Mouse (Mus musculus): ENCODE measurements around the gene Plcg2. TPM values are rescaled to one million over a fixed set of nuclear protein-coding genes. Genes with fewer than 3 reads are reported as not detected.

Gene Plcg2
- polyA plus RNA-seq, 1 experiment from 2014 or later: 0.85 TPM

- H3K27me3 ChIP-seq (replicated peaks; ENCODE audit: control insufficient read depth, insufficient read depth, low read length): no peaks in the 10 kb centered on the region
- no peak overlapping the region for H3K4me3 ChIP-seq (replicated peaks; ENCODE audit: low read length)
- H3K27ac ChIP-seq (ENCODE audit: low read length): no peak overlapping the region
- no peaks in the 10 kb centered on the region for H3K36me3 ChIP-seq (ENCODE audit: control insufficient read depth, insufficient read depth)
- H3K9ac ChIP-seq (replicated peaks; ENCODE audit: low read depth, low read length): no peak overlapping the region
- ATAC-seq: no peak
- no peaks in the 10 kb centered on the region for H3K4me1 ChIP-seq (replicated peaks; ENCODE audit: control insufficient read depth, insufficient read depth, low read length)
- no peak overlapping the region for H3K4me2 ChIP-seq (ENCODE audit: low read length)
- WGBS: 65% methylated on average over 5 of the region's 5 CpGs
- no peaks in the 10 kb centered on the region for H3K9me3 ChIP-seq (ENCODE audit: control insufficient read depth, low read length)
Measured at GRCm38 (mm10) chr8:117529177-117529576, 31.1 kb downstream of the Plcg2 start.

GRCm38 (mm10) chr8:117532381-117532972 is 34.4 kb downstream of the Plcg2 start:
- ATAC-seq: no peak
- H3K4me3 ChIP-seq (replicated peaks; ENCODE audit: low read length): no peak overlapping the region
- 90% methylated on average over 15 of the region's 15 CpGs for WGBS

GRCm38 (mm10) chr8:117536862-117537261 is 38.8 kb downstream of the Plcg2 start:
- H3K4me3 ChIP-seq (replicated peaks; ENCODE audit: low read length): no peak overlapping the region
- H3K27me3 ChIP-seq (replicated peaks; ENCODE audit: control insufficient read depth, insufficient read depth, low read length): no peaks in the 10 kb centered on the region
- H3K27ac ChIP-seq (ENCODE audit: low read length): no peak overlapping the region
- 90% methylated on average over 5 of the region's 6 CpGs for WGBS
- no peaks in the 10 kb centered on the region for H3K4me1 ChIP-seq (replicated peaks; ENCODE audit: control insufficient read depth, insufficient read depth, low read length)
- H3K9ac ChIP-seq (replicated peaks; ENCODE audit: low read depth, low read length): no peak overlapping the region
- no peaks in the 10 kb centered on the region for H3K9me3 ChIP-seq (ENCODE audit: control insufficient read depth, low read length)
- ATAC-seq: no peak
- H3K36me3 ChIP-seq (ENCODE audit: control insufficient read depth, insufficient read depth): no peaks in the 10 kb centered on the region
- no peak overlapping the region for H3K4me2 ChIP-seq (ENCODE audit: low read length)

More at GRCm38 (mm10) chr8:117532381-117532972, 34.4 kb downstream of the Plcg2 start:
- H3K9me3 ChIP-seq (ENCODE audit: control insufficient read depth, low read length): no peaks in the 10 kb centered on the region
- no peak overlapping the region for H3K27ac ChIP-seq (ENCODE audit: low read length)
- no peaks in the 10 kb centered on the region for H3K4me1 ChIP-seq (replicated peaks; ENCODE audit: control insufficient read depth, insufficient read depth, low read length)
- no peak overlapping the region for H3K4me2 ChIP-seq (ENCODE audit: low read length)
- H3K36me3 ChIP-seq (ENCODE audit: control insufficient read depth, insufficient read depth): no peaks in the 10 kb centered on the region
- no peak overlapping the region for H3K9ac ChIP-seq (replicated peaks; ENCODE audit: low read depth, low read length)
- no peaks in the 10 kb centered on the region for H3K27me3 ChIP-seq (replicated peaks; ENCODE audit: control insufficient read depth, insufficient read depth, low read length)

GRCm38 (mm10) chr8:117537751-117538150 is 39.7 kb downstream of the Plcg2 start:
- Histone ChIP-seq H3K4me3 (replicated peaks; ENCODE audit: low read length) (no peak overlapping the region), H3K9me3 (ENCODE audit: control insufficient read depth, low read length) (no peaks in the 10 kb centered on the region), H3K4me2 (ENCODE audit: low read length) (no peak overlapping the region), H3K36me3 (ENCODE audit: control insufficient read depth, insufficient read depth) (no peaks in the 10 kb centered on the region), H3K27ac (ENCODE audit: low read length) (no peak overlapping the region), H3K4me1 (replicated peaks; ENCODE audit: control insufficient read depth, insufficient read depth, low read length) (no peaks in the 10 kb centered on the region), H3K27me3 (replicated peaks; ENCODE audit: control insufficient read depth, insufficient read depth, low read length) (no peaks in the 10 kb centered on the region), H3K9ac (replicated peaks; ENCODE audit: low read depth, low read length) (no peak overlapping the region)
- ATAC-seq: no peak
- 82% methylated on average over 7 of the region's 7 CpGs for WGBS

- Histone ChIP-seq H3K36me3 (ENCODE audit: control insufficient read depth, insufficient read depth) (no peaks in the 10 kb centered on the region), H3K27ac (ENCODE audit: low read length) (no peak overlapping the region), H3K27me3 (replicated peaks; ENCODE audit: control insufficient read depth, insufficient read depth, low read length) (no peaks in the 10 kb centered on the region), H3K4me3 (replicated peaks; ENCODE audit: low read length) (no peak overlapping the region), H3K9me3 (ENCODE audit: control insufficient read depth, low read length) (no peaks in the 10 kb centered on the region), H3K9ac (replicated peaks; ENCODE audit: low read depth, low read length) (no peak overlapping the region), H3K4me2 (ENCODE audit: low read length) (no peak overlapping the region), H3K4me1 (replicated peaks; ENCODE audit: control insufficient read depth, insufficient read depth, low read length) (no peaks in the 10 kb centered on the region)
- no peak for ATAC-seq
Measured at GRCm38 (mm10) chr8:117542951-117543350, 44.9 kb downstream of the Plcg2 start.

GRCm38 (mm10) chr8:117543789-117544188 is 45.7 kb downstream of the Plcg2 start:
- Histone ChIP-seq H3K9me3 (ENCODE audit: control insufficient read depth, low read length) (no peaks in the 10 kb centered on the region), H3K4me2 (ENCODE audit: low read length) (no peak overlapping the region), H3K4me3 (replicated peaks; ENCODE audit: low read length) (no peak overlapping the region), H3K4me1 (replicated peaks; ENCODE audit: control insufficient read depth, insufficient read depth, low read length) (no peaks in the 10 kb centered on the region), H3K36me3 (ENCODE audit: control insufficient read depth, insufficient read depth) (no peaks in the 10 kb centered on the region), H3K27ac (ENCODE audit: low read length) (no peak overlapping the region), H3K27me3 (replicated peaks; ENCODE audit: control insufficient read depth, insufficient read depth, low read length) (no peaks in the 10 kb centered on the region), H3K9ac (replicated peaks; ENCODE audit: low read depth, low read length) (no peak overlapping the region)
- ATAC-seq: no peak
- WGBS: 92% methylated on average over 6 of the region's 6 CpGs

GRCm38 (mm10) chr8:117545043-117545442 is 47.0 kb downstream of the Plcg2 start:
- Histone ChIP-seq H3K4me3 (replicated peaks; ENCODE audit: low read length) (no peak overlapping the region), H3K27ac (ENCODE audit: low read length) (no peak overlapping the region), H3K9me3 (ENCODE audit: control insufficient read depth, low read length) (no peaks in the 10 kb centered on the region), H3K9ac (replicated peaks; ENCODE audit: low read depth, low read length) (no peak overlapping the region), H3K36me3 (ENCODE audit: control insufficient read depth, insufficient read depth) (no peaks in the 10 kb centered on the region), H3K27me3 (replicated peaks; ENCODE audit: control insufficient read depth, insufficient read depth, low read length) (no peaks in the 10 kb centered on the region), H3K4me2 (ENCODE audit: low read length) (no peak overlapping the region), H3K4me1 (replicated peaks; ENCODE audit: control insufficient read depth, insufficient read depth, low read length) (no peaks in the 10 kb centered on the region)
- no peak for ATAC-seq
- WGBS: 57% methylated on average over 8 of the region's 8 CpGs

GRCm38 (mm10) chr8:117546386-117546785 is 48.3 kb downstream of the Plcg2 start:
- no peak for ATAC-seq
- 78% methylated on average over 5 of the region's 5 CpGs for WGBS
- no peak overlapping the region for H3K4me3 ChIP-seq (replicated peaks; ENCODE audit: low read length)

GRCm38 (mm10) chr8:117547945-117548344 is 49.9 kb downstream of the Plcg2 start:
- no peak overlapping the region for H3K4me3 ChIP-seq (replicated peaks; ENCODE audit: low read length)
- WGBS: 88% methylated on average over 5 of the region's 5 CpGs
- H3K27ac ChIP-seq (ENCODE audit: low read length): no peak overlapping the region
- H3K36me3 ChIP-seq (ENCODE audit: control insufficient read depth, insufficient read depth): no peaks in the 10 kb centered on the region
- no peak overlapping the region for H3K4me2 ChIP-seq (ENCODE audit: low read length)
- ATAC-seq: no peak
- H3K9me3 ChIP-seq (ENCODE audit: control insufficient read depth, low read length): no peaks in the 10 kb centered on the region
- no peaks in the 10 kb centered on the region for H3K27me3 ChIP-seq (replicated peaks; ENCODE audit: control insufficient read depth, insufficient read depth, low read length)
- H3K9ac ChIP-seq (replicated peaks; ENCODE audit: low read depth, low read length): no peak overlapping the region
- H3K4me1 ChIP-seq (replicated peaks; ENCODE audit: control insufficient read depth, insufficient read depth, low read length): no peaks in the 10 kb centered on the region

More at GRCm38 (mm10) chr8:117546386-117546785, 48.3 kb downstream of the Plcg2 start:
- H3K4me1 ChIP-seq (replicated peaks; ENCODE audit: control insufficient read depth, insufficient read depth, low read length): no peaks in the 10 kb centered on the region
- no peaks in the 10 kb centered on the region for H3K27me3 ChIP-seq (replicated peaks; ENCODE audit: control insufficient read depth, insufficient read depth, low read length)
- no peak overlapping the region for H3K9ac ChIP-seq (replicated peaks; ENCODE audit: low read depth, low read length)
- H3K9me3 ChIP-seq (ENCODE audit: control insufficient read depth, low read length): no peaks in the 10 kb centered on the region
- no peak overlapping the region for H3K4me2 ChIP-seq (ENCODE audit: low read length)
- no peaks in the 10 kb centered on the region for H3K36me3 ChIP-seq (ENCODE audit: control insufficient read depth, insufficient read depth)
- H3K27ac ChIP-seq (ENCODE audit: low read length): no peak overlapping the region

- ATAC-seq: no peak
- Histone ChIP-seq H3K9ac (replicated peaks; ENCODE audit: low read depth, low read length) (no peak overlapping the region), H3K9me3 (ENCODE audit: control insufficient read depth, low read length) (no peaks in the 10 kb centered on the region), H3K27me3 (replicated peaks; ENCODE audit: control insufficient read depth, insufficient read depth, low read length) (no peaks in the 10 kb centered on the region), H3K4me3 (replicated peaks; ENCODE audit: low read length) (no peak overlapping the region), H3K27ac (ENCODE audit: low read length) (no peak overlapping the region), H3K4me2 (ENCODE audit: low read length) (no peak overlapping the region), H3K36me3 (ENCODE audit: control insufficient read depth, insufficient read depth) (no peaks in the 10 kb centered on the region), H3K4me1 (replicated peaks; ENCODE audit: control insufficient read depth, insufficient read depth, low read length) (no peaks in the 10 kb centered on the region)
- WGBS: 88% methylated on average over 4 of the region's 4 CpGs
Measured at GRCm38 (mm10) chr8:117548453-117548852, 50.4 kb downstream of the Plcg2 start.
